Mouse (Mus musculus): Measurements from ENCODE around the gene Mvp.

GRCm38 (mm10) chr7:127025556-127026160, 11.2 kb upstream of the Mvp start:
- TF ChIP-seq CTCF (IDR thresholded peaks at IDR 0.05; ENCODE audit: extremely low read depth, insufficient read length, insufficient replicate concordance, low read depth, low read length) (no peak), POLR2A (IDR thresholded peaks at IDR 0.05; ENCODE audit: low read depth, low read length) (no peak; the same call in 1 of the 2 replicates)
